Mouse (Mus musculus): ENCODE results near the gene Tex52. TPM values are rescaled to one million over a fixed set of nuclear protein-coding genes. Genes with fewer than 3 reads are reported as not detected.

The Tex52 gene
- total and polyA plus RNA-seq, 3 experiments: not detected

DNA sequence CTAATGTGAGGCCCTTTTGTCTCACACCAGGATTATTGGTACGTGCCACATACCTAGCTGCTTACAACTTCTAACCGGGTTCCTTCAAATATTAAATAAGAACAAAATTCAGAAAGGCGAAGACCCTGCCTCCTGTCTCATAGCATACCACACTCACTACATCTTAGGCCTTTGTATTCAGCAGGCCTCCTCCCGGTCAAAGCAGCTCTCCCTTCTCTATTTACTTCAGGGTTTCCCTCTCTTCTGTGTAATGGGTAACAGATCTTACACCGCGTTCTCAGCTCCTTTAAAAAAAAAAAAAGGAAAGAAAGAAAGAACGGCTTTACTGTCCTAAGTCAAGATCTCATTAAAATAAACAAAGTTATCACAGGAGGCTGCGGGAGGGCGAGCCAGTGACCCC lies 13.4 kb upstream of the Tex52 start:
- Histone ChIP-seq H3K36me3 (replicated peaks in 1 of 2; ENCODE audit: control insufficient read depth in 1 of 2, insufficient read depth in 1 of 2, low read length in 1 of 2) (peaks cover 27 to 58% of the 10 kb centered on the region in 2 experiments), H3K27ac (ENCODE audit: insufficient read depth, low read depth) (no peak overlapping the region), H3K27me3 (replicated peaks) (no peaks in the 10 kb centered on the region), H3K9ac (ENCODE audit: insufficient read depth, low read depth) (peak overlapping the region; percentile 95), H3K4me3 (replicated peaks in 1 of 3; ENCODE audit: low read depth in 2 of 3, low read length in 2 of 3, poor library complexity in 1 of 3) (peak overlapping the region; percentile 77 to 88 (median 85)), H3K4me1 (ENCODE audit: control insufficient read depth in 1 of 2, insufficient read depth in 2 of 2) (peaks cover 13 to 58% of the 10 kb centered on the region in 2 experiments), H3K4me2 (ENCODE audit: insufficient read depth, low read depth, poor library complexity, severe bottlenecking) (peak overlapping the region; percentile 89), H3K79me2 (replicated peaks; ENCODE audit: control insufficient read depth, extremely low read depth, insufficient read depth, poor library complexity, severe bottlenecking) (peaks cover 51% of the 10 kb centered on the region), H3K9me3 (replicated peaks; ENCODE audit: low read length) (no peaks in the 10 kb centered on the region)
- no peak for TF ChIP-seq TCF12 (IDR thresholded peaks at IDR 0.05; ENCODE audit: low read depth, low read length)
- no peak for TF ChIP-seq ZC3H11A (IDR thresholded peaks at IDR 0.05; ENCODE audit: low read depth, low read length)
- TF ChIP-seq MYC (IDR thresholded peaks at IDR 0.05; ENCODE audit: low read depth, low read length): no peak
- TF ChIP-seq JUN (IDR thresholded peaks at IDR 0.05; ENCODE audit: insufficient read depth, low read depth, low read length): no peak
- 0 out of 2 replicates have a peak, but pooled peaks have one; percentile 36 for TF ChIP-seq SIN3A (IDR thresholded peaks at IDR 0.05; ENCODE audit: low read length)
- TF ChIP-seq KAT2A (IDR thresholded peaks at IDR 0.05; ENCODE audit: insufficient replicate concordance, low read length): no peak
- in situ Hi-C loops (cut with MboI; ENCODE audit: low pct_ligation_motif_present, low pct_unique_long_range_greater_than_20kb, low sequenced_read_pairs): loop anchor here (5.0 kb wide), 1 partner anchor 50 kb away; no protein-coding TSS in a partner anchor
- no peak for DNase-seq (ENCODE audit: extremely low read depth)
- dilution Hi-C loops (cut with MboI; ENCODE audit: extremely low pct_ligation_motif_present, extremely low pct_unique_long_range_greater_than_20kb, low sequenced_read_pairs): no loop called here

DNA sequence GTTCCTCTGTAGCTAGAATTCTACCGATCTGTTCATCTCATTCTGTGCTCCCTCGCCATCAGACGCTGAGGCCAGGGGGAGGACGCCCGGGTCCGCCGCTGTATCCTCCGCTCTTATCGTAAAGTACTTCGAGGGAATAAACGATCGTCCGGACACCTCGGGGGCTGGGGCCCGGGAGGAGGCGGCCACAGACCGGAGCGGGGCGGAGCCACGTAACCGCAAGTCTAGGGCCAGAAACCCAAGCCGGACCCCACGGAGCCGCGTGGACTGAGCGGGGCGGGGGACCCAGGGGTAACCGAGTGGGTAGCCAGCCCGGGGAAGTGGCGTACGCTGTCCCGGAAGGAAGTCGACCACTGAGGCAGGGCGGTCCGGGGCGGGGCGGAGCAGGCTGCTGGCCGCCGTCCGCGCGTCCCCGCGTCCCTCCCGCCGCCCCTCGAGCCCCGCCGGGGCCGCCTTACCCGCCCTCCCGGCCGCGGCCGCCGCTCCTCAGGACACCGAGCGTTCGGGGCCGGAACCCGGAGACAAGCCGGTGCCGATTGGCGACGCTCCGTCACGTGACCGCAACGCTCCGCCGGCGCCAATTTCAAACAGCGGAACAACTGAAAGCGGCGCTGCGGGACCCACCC lies 12.8 kb upstream of the Tex52 start, which contains the start of the genes Rhno1 and Foxm1:
Rhno1 (minus strand) TSS at position 531 of the 626 bp plus-strand sequence.
Foxm1 (plus strand) TSS at position 587 of the 626 bp plus-strand sequence.
- in situ Hi-C loops (cut with MboI; ENCODE audit: low pct_ligation_motif_present, low pct_unique_long_range_greater_than_20kb, low sequenced_read_pairs) (loop anchor here (5.0 kb wide), 1 partner anchor 50 kb away; no protein-coding TSS in a partner anchor), dilution Hi-C loops (cut with MboI; ENCODE audit: extremely low pct_ligation_motif_present, extremely low pct_unique_long_range_greater_than_20kb, low sequenced_read_pairs) (no loop called here)
- peak within 1 kb of the TSS; percentile 89 for H3K4me2 ChIP-seq (ENCODE audit: insufficient read depth, low read depth, poor library complexity, severe bottlenecking)
- H3K9ac ChIP-seq (ENCODE audit: insufficient read depth, low read depth): peak within 1 kb of the TSS; percentile 95
- DNase-seq (ENCODE audit: extremely low read depth): peak; percentile 71
- H3K9me3 ChIP-seq (replicated peaks; ENCODE audit: low read length): no peaks in the 10 kb centered on the region
- H3K36me3 ChIP-seq (replicated peaks in 1 of 2; ENCODE audit: control insufficient read depth in 1 of 2, insufficient read depth in 1 of 2, low read length in 1 of 2): peaks cover 26 to 57% of the 10 kb centered on the region in 2 experiments
- H3K27ac ChIP-seq (ENCODE audit: insufficient read depth, low read depth): peak within 1 kb of the TSS; percentile 70
- H3K27me3 ChIP-seq (replicated peaks): no peaks in the 10 kb centered on the region
- H3K79me2 ChIP-seq (replicated peaks; ENCODE audit: control insufficient read depth, extremely low read depth, insufficient read depth, poor library complexity, severe bottlenecking): peaks cover 51% of the 10 kb centered on the region
- peaks cover 13 to 58% of the 10 kb centered on the region in 2 experiments for H3K4me1 ChIP-seq (ENCODE audit: control insufficient read depth in 1 of 2, insufficient read depth in 2 of 2)
- peak within 1 kb of the TSS; percentile 77 to 88 (median 85) for H3K4me3 ChIP-seq (replicated peaks in 1 of 3; ENCODE audit: low read depth in 2 of 3, low read length in 2 of 3, poor library complexity in 1 of 3)
- TF ChIP-seq SIN3A (IDR thresholded peaks at IDR 0.05; ENCODE audit: low read length) (peak; percentile 84), USF2 (conservative IDR thresholded peaks at IDR 0.05; ENCODE audit: low read depth, low read length) (peak; percentile 86), HCFC1 (IDR thresholded peaks at IDR 0.05; ENCODE audit: low read depth, low read length) (0 out of 2 replicates have a peak, but pooled peaks have one; percentile 45), ZMIZ1 (IDR thresholded peaks at IDR 0.05; ENCODE audit: low read depth, low read length) (no peak), PAX5 (IDR thresholded peaks at IDR 0.05; ENCODE audit: low read length) (no peak), ZKSCAN1 (IDR thresholded peaks at IDR 0.05; ENCODE audit: borderline replicate concordance, low read depth, low read length) (no peak), MAZ (IDR thresholded peaks at IDR 0.05; ENCODE audit: low read depth, low read length) (0 out of 2 replicates have a peak, but pooled peaks have one; percentile 67), MEF2A (IDR thresholded peaks at IDR 0.05; ENCODE audit: borderline replicate concordance, low read depth, low read length) (0 out of 2 replicates have a peak, but pooled peaks have one; percentile 7), BHLHE40 (IDR thresholded peaks at IDR 0.05; ENCODE audit: low read depth, low read length) (peak; percentile 85), SMC3 (IDR thresholded peaks at IDR 0.05; ENCODE audit: low read depth, low read length) (no peak), MYC (IDR thresholded peaks at IDR 0.05; ENCODE audit: low read depth, low read length) (no peak), ETS1 (conservative IDR thresholded peaks at IDR 0.05; ENCODE audit: low read depth, low read length) (no peak), UBTF (IDR thresholded peaks at IDR 0.05; ENCODE audit: low read depth, low read length) (peak; percentile 82; the same call in 1 of the 2 replicates), ELF1 (IDR thresholded peaks at IDR 0.05; ENCODE audit: low read depth, low read length) (peak; percentile 67; the same call in 1 of the 2 replicates), GABPA (IDR thresholded peaks at IDR 0.05; ENCODE audit: insufficient replicate concordance, low read depth, low read length) (no peak), NRF1 (IDR thresholded peaks at IDR 0.05; ENCODE audit: low read depth, low read length) (0 out of 2 replicates have a peak, but pooled peaks have one; percentile 26), CHD2 (IDR thresholded peaks at IDR 0.05; ENCODE audit: low read length) (no peak), CHD1 (IDR thresholded peaks at IDR 0.05; ENCODE audit: low read depth, low read length) (no peak), RAD21 (IDR thresholded peaks at IDR 0.05; ENCODE audit: low read depth, low read length) (no peak), MAX (IDR thresholded peaks at IDR 0.05; ENCODE audit: low read length) (peak; percentile 57), POLR2AphosphoS2 (IDR thresholded peaks at IDR 0.05; ENCODE audit: low read depth, low read length) (0 out of 2 replicates have a peak, but pooled peaks have one; percentile 52), E2F4 (IDR thresholded peaks at IDR 0.05; ENCODE audit: insufficient replicate concordance, low read depth, low read length) (peak; percentile 89; the same call in 1 of the 2 replicates), MAFK (IDR thresholded peaks at IDR 0.05; ENCODE audit: insufficient replicate concordance, low read length) (no peak), POLR2A (IDR thresholded peaks at IDR 0.05; ENCODE audit: low read depth, low read length) (peak; percentile 74), TCF12 (IDR thresholded peaks at IDR 0.05; ENCODE audit: low read depth, low read length) (peak; percentile 50), KAT2A (IDR thresholded peaks at IDR 0.05; ENCODE audit: insufficient replicate concordance, low read length) (no peak), USF1 (IDR thresholded peaks at IDR 0.05; ENCODE audit: low read depth, low read length) (peak; percentile 93), JUN (IDR thresholded peaks at IDR 0.05; ENCODE audit: insufficient read depth, low read depth, low read length) (no peak)
